13 mouse cellular contexts compared by ENCODE assay signal in the genomic region with DNA sequence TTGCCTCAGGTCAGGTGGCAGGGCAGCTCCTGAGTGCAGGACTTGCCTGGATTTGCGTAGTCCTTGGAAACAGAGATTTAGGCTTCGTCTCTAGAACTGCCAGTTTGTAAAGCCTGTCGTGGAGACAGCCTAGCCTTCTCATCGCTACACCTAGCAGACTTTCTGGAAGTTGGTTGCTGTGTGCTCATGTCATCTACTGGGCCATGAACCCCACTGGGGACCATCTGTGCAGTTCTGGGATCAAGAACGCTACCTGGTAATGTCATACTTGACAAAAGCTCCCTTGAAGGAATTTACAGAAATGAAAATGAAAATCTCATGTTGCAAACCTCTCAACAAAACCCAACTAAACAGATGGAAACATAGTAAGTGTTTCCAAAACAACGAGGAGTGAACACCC.
"Had no signal": no experiment of that assay in that cellular context is flagged by ENCODE, and none has a peak within 500 bp of the region (broad histone marks: within the 10 kb centered on the region; RNA-seq: fewer than 3 reads in every experiment).

No protein-coding gene starts in this region.

- H3K4me2 ChIP-seq: liver, embryonic 11.5 days; lung, embryonic 15.5 days; midbrain, embryonic 11.5 days; midbrain, embryonic 15.5 days; neural tube, embryonic 12.5 days had no signal

- H3K27me3 ChIP-seq: lung, embryonic 15.5 days; megakaryocyte, embryonic 14.5 days; midbrain, embryonic 15.5 days; neural tube, embryonic 12.5 days had no signal

- H3K36me3 ChIP-seq: lung, embryonic 15.5 days; midbrain, embryonic 15.5 days; neural tube, embryonic 12.5 days had no signal

- ATAC-seq: midbrain, embryonic 15.5 days had no signal

- H3K27ac ChIP-seq: lung, embryonic 15.5 days; macrophage; midbrain, embryonic 15.5 days; neural tube, embryonic 12.5 days; stomach, postnatal 0 days had no signal

- DNase-seq: kidney, postnatal 25 days; layer of hippocampus, adult 9-11 months; left cerebral cortex, postnatal 4 days; lung, postnatal 14 days; thymus, postnatal 4 days had no signal

- H3K4me3 ChIP-seq: lung, embryonic 15.5 days; megakaryocyte, embryonic 14.5 days; midbrain, embryonic 15.5 days; neural tube, embryonic 12.5 days had no signal

- H3K9ac ChIP-seq: lung, embryonic 15.5 days; midbrain, embryonic 15.5 days; neural tube, embryonic 12.5 days had no signal

- H3K9me3 ChIP-seq: lung, embryonic 15.5 days; midbrain, embryonic 15.5 days; neural tube, embryonic 12.5 days had no signal

- H3K4me1 ChIP-seq: megakaryocyte, embryonic 14.5 days; neural tube, embryonic 12.5 days had no signal
